Mouse (Mus musculus) ovary, postnatal 10 days (tissue): Measurements from ENCODE around the gene Smim22.

ENCODE experiments used
- DNase-seq: peaks from one replicate; pipeline ENCODE4 v3.0.0; 2022; ENCODE audit warnings: low spot score

Smim22 gene

DNA sequence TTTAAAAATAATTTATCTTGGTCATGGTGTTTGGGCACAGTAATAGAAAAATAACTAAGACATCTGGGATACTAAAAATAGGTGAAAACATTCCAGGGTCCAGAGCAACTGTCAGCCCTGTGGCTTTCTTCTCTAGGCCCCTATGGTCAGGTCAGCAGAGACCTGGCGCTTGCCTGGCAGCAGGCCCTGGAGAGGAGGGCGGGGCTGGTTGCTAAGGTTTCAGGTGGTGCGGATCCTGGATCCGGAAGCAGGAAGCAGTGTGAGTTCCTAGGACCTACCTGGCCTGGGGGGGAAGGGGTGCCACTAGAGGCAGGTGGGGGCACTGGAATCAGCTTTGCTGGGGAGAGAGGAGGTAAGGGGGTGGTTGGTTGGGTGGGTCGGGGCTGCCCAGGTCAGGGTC, at the start of gene Smim22:
Smim22 (plus strand) TSS at position 222 of the 400 bp plus-strand sequence.
- no peak for DNase-seq

DNA sequence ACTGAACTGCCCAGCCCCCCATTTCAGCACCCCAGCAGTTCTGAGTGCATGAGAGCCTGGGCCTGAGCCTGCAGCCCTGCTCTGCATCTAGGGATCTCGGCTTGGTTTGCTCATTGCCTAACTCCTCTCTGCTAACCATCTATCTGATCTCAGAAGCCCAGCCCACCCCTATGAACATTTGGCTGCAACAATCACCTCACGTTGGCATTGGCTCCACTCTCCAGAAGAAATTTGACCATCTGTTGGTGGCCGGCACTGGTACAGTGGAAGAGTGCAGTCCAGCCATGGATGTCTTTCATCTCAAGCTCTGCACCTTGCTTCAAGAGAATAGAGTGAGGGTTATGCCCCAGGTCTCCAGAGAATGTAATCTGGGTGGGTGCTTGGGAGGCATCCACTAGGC, 49.6 kb upstream of the Smim22 start:
- DNase-seq = no peak

DNA sequence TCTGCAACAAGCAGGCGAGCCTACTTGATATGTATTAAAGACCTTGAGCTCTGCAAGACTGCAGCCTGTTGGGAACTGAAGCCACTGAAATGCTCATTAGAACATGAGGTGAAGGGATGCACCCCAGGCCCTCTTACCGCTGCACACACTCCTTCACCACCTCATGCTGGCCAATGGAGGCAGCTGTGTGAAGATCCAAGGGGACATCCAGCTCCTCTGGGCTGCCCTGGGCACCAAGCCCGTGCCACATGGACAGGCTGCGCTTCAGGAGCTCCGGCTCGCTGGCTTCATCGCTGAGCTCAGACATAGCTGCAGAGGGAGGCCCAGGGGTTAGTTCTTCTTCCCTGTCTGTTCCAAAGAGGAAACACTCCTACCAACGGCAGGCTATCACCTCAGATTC, 46.8 kb upstream of the Smim22 start:
- DNase-seq = no peak

DNA sequence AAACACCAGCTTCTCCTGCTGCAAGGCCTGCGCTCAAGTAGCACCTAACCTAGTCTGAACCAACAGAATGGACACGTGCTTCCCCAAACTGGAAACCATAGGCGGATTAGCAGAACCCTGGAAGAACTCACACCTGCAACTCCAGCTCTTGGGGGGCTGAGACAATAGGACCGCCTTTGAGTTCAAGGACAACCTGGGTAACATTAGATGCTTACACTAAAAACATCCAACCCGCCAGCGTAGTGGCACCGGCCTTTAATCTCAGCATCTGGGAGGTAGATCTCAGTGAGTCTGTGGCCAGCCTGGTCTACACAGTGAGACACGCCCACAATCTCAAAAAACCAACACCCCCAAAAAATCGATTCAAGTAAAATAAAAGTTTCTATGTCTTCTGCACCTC, 43.7 kb upstream of the Smim22 start:
- no peak for DNase-seq

DNA sequence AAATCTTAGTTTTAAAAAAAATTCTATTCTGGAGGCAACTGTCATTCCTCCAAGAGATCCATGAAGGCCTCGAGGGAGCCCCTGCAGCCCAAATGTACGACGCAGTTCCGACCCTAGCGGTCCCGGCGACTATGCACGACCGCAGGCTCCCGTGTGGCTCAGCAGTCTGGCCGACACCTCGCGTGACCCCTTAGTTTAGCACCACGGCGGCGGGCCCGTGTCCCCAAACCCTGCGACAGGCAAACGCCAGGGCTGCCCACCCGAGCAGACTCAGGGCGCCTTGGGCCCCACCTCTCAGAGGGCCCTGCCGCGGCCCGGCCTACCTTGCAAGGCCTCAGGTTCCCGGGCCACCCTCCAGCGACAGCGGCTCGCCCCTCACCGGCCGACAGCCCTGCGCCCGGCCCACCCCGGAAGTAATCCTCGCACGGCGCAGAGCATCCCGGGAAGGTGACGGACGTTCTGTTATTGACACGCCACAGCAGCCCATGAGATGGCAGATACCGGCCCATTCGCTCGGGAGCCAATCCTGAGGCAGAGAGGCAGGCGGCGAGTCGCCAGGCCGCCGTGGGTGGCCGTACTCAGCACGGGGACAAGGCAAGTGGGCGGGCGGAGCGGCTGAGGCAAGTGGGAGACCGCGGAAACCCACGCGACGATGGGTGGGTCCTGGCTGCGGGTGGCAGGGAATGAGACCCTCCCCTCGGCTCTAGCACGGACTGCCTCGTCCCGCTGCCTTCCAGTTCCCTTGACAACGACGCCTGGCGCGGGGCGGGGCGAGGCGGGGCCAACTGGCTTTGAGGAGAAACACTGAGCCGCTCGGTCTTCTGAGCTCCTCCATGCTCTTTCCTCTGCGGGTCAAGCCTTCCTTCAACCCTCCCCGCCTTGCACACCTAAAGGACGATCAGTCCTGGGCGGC, 43.0 kb upstream of the Smim22 start, which contains the start of gene Anks3:
Anks3 (minus strand) TSS at position 409 of the 913 bp plus-strand sequence.
- peak; percentile 95 for DNase-seq

DNA sequence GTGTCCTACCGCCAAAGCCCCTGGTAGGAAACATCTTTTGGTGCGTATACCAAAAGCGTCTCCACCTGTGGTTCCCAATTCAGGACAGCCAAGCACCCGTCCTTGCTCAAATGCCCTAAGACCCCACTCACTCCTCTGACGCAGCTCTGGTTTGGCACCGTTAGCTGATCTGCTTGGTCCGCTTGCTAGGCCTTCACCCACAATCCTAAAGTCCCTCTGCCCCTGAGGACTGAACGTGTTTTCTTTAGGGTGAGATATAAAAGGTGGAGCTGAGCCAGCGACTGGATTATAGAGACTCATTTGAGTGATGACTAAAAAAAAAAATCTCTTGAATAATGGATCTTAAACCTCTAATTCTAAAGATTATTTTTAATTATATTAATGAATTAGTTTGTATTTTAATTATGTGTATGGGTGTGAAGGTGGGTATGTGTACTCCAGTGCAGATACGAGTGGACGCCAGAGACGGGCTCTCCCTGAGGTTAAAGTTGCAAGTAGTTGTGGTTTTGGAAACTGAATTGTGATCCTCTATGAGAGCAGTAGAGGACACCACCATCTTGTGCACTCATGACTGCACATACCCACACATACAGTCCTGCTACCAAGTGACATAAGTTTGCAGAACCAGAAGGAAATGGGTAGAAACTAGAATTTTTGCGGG, 42.2 kb upstream of the Smim22 start:
- no peak for DNase-seq

DNA sequence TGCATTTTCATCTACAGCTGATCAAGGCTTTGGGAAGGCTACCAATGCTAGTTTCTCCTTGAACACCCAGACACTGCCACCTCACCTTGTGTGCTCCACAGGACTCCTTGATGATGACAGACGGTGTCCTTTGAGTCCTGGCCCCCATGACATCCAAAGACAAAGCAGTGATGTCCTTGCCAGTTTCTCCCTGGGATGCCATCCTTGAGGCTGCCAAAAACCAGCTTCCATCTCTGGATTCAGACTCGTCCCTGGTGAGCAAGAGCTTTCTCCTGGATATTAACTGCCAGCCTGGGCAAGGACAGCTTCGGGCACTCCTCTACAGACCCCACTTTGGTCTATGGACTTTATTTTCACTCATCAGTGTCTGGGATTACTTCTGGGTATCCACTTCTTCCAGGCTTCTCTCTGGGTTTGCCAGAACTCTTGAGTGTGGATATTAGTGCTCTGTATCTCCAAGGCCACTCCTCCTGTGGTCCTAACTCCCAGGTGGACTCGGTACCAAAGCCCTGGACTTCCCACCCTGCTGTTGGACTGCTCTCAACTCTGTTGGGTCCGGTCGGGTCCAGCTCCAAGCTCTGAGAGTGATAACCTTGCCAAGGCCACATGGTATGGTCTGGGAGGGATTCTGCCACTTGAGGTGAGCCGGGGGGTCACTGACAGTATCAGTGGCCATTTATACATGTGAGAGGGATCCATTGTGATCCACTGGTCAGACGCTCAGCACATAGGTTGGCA, 41.5 kb upstream of the Smim22 start:
- DNase-seq = no peak

DNA sequence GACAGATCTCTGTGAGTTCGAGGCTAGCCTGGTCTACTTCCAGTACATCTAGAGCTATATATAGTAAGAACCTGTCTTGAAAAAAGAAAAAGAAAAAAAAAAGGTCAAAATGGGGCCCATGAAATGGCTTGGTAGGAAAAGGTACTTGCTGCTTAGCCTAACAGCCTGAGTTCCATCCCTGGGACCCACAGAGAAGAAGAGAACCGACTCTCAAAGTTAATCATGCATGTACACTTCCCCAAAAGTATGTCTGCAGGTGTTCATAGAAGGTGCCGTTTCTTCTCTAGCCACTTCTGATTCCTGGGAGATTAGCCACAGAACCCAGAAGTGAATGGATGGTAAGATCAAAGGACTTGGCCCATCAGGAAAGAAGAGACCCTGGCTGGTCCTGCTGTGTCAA, 38.7 kb upstream of the Smim22 start:
- DNase-seq = no peak

DNA sequence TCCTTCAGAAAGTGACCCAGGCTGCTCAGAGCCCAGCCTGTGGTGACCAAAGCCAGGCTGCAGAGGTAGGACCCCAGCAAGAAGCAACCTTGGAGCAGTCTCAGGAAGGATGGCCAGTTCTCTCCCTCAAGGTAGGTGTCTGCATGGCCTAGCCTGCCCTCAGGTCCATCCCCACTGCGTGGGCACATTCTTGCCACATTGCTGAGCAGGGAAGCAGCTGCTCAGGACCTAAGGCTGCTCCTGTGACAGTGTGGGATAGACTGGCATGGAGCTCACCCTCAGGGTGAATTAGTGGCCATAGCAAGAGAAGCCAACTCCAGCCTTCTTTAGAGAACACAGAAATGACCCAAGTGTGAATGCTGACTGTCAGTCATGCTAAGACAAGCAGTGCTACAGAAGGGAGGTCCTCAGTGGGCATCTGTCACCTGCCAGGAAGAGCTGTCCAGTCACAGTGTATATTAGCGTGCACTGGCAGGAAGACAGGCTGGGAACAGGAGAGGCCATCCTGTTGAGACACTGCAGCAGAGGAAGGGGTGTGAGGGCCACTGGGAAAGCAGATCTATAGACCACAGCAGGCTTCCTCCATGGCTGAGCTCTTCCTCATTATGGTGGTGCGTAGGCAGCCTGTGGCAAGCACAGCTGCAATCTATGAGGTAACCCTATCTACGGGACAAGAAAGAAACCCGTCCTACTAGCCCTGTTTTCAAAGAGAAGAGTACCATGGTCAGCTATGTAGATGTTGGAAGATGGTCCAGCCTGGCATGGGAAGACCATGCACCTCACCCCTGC, 37.8 kb upstream of the Smim22 start:
- DNase-seq = no peak

DNA sequence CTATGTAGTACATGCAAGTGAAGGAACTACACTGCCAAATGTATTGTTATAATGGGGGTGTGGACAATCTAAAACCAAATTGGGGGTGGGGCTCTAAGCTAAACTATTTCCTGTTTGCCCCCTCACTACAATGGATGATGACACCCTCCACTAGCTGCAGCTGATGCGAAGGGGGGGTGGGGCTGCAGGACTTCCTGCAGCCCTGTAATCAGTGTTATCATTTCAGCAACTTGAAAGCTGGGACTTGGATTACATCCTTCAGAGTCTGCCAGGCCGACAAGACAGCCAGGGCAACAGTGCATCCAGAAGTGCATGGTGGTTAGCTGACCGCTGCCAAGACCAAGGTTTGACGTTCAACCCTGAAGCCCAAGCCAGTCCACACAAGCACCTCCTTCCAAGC, 35.5 kb upstream of the Smim22 start:
- DNase-seq = no peak

DNA sequence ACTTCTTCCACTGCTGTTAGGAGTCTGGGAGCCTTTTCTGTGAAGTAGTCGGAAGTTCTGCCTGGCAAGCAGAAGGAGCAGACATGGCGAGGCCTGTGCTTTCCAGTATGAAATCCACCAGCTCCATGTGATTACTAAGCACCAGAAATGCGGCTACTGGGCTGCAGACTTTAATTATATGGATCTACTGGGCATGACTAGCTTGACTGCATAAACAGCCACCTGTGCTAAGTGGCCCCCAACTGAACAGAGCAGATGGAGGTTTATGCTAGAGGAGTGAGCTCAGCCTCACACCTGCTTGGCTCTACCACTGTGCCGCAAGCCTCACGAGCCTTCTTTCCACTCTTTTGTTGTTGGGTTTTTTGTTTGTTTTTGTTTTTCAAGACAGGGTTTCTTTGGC, 32.6 kb upstream of the Smim22 start:
- DNase-seq = no peak

DNA sequence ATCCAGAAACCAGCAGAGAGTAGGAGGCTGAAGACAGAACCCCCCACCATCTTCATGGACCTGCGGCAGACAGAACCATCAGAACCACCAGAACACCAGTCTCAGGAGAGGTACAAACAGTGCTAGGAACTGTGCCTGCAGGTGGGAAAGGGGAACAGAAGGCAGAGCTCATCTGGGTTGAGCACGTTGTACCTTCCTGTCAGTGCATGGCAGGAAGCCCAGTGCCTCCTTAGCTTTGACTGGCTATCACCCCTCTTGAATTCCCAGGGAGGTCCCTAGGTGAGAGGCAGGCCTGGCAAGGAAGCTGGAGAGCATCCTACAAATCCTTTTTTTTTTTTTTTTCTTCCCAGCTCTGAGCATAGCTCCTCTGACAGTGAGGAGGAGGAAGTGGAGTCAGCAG, 30.9 kb upstream of the Smim22 start:
- DNase-seq = no peak

DNA sequence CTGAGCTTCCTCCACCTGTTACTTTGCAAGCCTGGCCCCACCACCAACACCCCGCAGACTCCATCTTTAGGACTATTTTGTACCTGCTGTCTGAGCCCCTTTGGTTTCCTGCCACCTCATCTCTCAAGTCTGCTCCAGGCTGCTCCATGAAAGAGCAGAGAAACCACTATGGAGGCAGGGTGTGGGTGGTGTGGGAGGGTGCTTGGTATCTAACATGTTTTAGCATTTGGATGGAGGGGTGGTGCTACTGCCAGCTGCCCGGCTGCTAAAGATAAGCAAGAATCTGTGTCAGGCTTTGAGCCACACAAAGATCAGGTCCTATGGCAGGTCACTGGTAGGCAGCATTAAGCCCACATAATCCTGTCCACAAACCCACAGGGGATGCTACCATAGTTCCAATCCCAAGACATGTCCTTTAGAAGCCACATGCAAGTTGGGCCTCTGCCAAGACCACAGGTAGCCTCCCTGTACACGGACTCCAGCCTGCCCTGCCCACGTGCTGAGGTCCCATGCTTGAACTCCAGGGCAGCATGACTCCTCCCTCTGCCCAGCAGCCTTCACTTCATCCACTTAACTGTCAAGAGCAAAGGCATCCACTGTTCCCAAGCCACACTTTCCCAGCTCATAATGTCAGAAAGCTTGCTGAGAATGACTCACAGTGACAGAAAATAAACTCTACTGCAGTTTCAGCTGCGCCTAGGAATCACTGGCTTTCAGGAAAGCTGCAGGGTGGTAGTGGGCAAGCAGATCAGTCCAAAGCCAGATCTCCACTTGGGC, 28.6 kb upstream of the Smim22 start:
- DNase-seq = no peak

DNA sequence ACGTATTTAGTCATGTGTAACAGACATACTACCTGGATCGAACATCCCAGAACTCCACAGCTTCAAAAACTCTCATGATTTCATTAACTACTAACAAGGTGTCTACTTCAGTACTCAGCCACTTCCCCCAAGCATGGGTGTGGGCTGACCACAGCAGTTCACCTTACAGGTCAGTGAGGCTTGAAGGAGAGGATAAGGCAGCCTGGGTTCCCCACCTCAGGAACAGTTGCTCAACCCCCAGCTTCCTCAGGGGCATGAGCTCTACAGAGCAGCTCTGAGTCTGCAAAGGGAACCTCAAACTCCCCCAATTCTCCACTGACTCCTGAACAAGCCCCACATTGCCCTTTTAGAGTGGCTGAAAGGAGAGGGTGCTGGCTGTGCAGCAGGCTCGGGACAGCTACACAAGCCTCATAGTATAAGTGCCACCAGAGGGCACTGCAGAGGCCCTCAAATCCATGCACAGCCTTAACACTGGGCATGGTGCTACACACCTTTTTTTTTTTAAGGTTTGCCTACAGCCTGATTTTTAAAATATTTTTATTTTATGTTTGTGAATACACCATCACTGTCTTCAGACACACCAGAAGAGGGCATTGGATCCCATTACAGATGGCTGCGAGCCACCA, 27.2 kb upstream of the Smim22 start:
- no peak for DNase-seq

DNA sequence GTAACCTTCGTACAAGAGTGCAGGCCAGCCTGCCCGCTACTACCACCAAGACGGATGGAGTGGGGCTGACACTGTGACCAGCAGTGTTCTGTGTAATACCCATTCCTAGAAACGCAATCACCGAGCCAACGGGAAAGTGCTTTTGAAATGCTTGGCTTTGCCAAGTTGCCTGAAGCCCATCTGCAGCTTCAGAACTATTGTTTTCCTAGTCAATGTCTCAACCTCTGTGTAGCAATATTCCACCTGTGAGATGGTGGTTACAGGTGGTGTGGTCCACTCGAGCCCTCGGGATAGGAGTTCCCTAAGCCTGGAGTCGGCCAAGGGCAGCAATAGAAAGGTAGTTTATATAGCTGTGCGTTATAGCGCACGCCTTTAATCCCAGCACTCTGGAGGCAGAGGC, 22.4 kb upstream of the Smim22 start:
- DNase-seq = no peak

DNA sequence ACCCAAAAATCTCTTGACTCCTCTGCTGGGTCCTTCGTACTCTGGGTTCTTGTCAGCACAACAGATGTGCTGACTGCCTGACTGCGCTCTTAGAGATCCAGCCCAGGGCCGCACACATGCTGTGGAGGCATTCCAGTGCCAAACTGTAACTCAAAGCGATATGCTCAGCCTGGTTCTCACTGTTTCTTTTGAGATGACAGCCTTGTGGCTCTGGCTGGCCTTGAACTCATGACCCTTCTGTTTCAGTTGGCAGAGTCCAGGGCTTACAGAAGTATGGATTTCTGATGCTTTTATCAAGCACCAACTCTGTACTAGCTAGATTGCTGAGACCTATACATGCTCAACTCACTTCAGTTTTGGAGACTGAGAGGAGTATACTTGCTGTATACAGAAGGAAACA, 13.8 kb upstream of the Smim22 start:
- DNase-seq = no peak

DNA sequence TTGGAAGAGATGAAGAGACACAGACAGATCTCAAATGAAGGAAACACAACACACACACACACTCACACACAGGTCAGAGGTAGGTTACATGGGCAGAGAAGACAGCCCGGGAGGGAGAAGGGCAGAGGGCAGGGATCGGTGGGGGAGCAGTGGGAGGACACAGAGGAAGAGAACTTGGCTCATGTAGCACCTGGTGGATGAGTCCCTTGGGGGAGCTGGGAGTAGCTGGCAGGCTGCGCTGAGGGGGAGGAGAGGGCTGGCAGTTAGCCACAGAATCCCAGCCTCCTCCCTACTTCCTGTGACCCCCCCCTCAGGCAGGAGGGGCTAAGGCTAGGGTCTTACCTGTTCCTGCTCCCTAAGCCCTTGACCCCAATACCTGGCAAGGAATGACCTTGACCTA, 9.5 kb upstream of the Smim22 start, which contains the start of gene Sept12:
Sept12 (minus strand) TSS at position 300 of the 400 bp plus-strand sequence.
- no peak for DNase-seq

DNA sequence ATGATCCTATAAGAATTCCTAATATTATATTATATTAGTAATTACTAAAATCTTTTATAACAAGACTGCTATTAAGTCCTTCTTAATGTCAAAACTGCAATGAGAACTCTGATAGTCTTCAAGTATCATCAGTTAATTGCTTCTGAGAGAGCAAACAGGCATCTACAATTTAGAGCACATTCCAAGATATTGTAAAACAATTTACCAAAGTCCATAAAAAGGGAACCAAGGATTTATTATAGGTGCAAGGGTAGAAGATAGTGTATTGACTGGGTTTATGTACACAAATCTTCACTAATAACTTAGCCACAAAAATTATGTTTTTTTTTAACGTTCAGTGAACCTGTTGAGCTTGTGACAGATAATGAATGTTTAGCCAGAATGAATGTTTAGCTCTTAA, 8.1 kb upstream of the Smim22 start:
- no peak for DNase-seq

DNA sequence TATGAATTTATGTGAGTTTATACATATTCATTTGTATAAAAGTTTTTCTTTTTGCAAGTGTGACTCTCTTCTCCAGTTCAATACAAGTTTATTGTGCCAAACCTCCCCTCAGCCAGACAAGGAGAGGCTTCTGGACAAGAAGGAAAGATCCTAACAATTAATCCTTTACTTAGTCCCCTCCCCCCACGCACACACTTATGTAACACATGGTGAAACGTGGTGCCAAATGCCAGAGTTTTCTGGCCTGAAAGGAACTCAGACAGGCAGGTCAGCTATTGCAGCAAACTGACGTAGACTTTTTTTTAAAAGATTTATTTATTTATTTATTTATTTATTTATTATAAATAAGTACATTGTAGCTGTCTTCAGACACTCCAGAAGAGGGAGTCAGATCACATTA, 6.5 kb upstream of the Smim22 start:
- no peak for DNase-seq

DNA sequence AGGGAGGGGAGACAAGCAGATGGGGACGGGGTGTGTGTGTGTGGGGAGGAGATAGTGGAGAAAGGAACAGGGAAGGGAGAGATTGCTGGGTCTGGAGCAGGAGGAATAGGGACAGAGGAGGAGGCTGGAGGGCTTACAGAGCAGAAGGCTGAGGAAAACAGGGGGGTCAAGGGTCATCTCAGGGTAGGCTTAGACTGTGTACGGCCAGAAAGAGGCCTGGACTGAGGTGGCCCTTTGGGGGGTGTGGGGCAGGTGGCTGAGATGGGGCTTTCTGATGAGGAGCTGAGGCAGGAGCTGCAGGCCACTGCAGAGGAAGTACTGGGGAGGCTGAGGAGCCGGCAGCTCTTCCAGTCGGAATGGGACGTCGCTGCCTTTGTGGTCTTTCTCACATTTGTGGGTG, 404 bp downstream of the Smim22 start:
- DNase-seq = no peak

DNA sequence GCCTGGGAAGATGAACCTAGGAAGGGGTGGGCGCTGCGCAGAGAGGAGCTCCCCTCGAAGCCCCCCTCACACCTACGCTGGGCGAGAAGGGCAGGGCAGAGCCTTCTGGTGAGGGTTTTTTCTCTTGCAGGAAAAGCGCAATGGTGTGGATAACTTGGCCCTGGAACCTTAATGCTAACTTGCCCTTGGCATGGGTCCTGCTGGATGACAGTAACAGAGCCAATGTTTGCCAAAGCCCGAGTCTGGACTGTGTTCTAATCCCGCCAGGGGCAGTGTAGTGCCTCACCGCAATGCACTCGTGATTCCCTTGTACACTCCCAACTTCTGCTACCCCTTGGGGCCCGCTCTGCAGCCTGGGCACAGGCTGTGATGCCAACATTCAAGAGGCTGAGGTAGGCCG, 988 bp downstream of the Smim22 start:
- no peak for DNase-seq
